Mouse (Mus musculus): ENCODE results near the gene Sppl3. TPM values are rescaled to one million over a fixed set of nuclear protein-coding genes. Genes with fewer than 3 reads are reported as not detected.

Sppl3 gene
- polyA plus RNA-seq, 1 experiment from 2014 or later = 11.5 TPM

- H3K4me1 ChIP-seq = peaks cover 30% of the 10 kb centered on the region
- DNase-seq (ENCODE audit: low spot score) = no peak
- WGBS = 85% methylated on average over 5 of the region's 5 CpGs
- no peaks in the 10 kb centered on the region for H3K9me3 ChIP-seq
- no peak overlapping the region for H3K27ac ChIP-seq
- H3K36me3 ChIP-seq = no peaks in the 10 kb centered on the region
- no peak overlapping the region for H3K4me3 ChIP-seq
- 0 out of 2 replicates have a peak, but pooled peaks cover 4% of the 10 kb centered on the region for H3K27me3 ChIP-seq (ENCODE audit: insufficient read depth, poor library complexity, severe bottlenecking)
Observed at GRCm38 (mm10) chr5:115007768-115008167, 3.2 kb upstream of the Sppl3 start.

- Histone ChIP-seq H3K4me3 (no peak overlapping the region), H3K4me1 (peaks cover 30% of the 10 kb centered on the region), H3K27me3 (ENCODE audit: insufficient read depth, poor library complexity, severe bottlenecking) (0 out of 2 replicates have a peak, but pooled peaks cover 4% of the 10 kb centered on the region), H3K9me3 (no peaks in the 10 kb centered on the region), H3K27ac (no peak overlapping the region), H3K36me3 (no peaks in the 10 kb centered on the region)
- no peak for DNase-seq (ENCODE audit: low spot score)
- 56% methylated on average over 7 of the region's 7 CpGs for WGBS
Observed at GRCm38 (mm10) chr5:115008307-115008706, 2.6 kb upstream of the Sppl3 start.

GRCm38 (mm10) chr5:115009143-115009542 lies 1.8 kb upstream of the Sppl3 start:
- no peak overlapping the region for H3K27ac ChIP-seq
- peaks cover 36% of the 10 kb centered on the region for H3K4me1 ChIP-seq
- WGBS = 81% methylated on average over 6 of the region's 6 CpGs
- H3K27me3 ChIP-seq (ENCODE audit: insufficient read depth, poor library complexity, severe bottlenecking) = 0 out of 2 replicates have a peak, but pooled peaks cover 4% of the 10 kb centered on the region
- DNase-seq (ENCODE audit: low spot score) = no peak
- H3K9me3 ChIP-seq = no peaks in the 10 kb centered on the region
- H3K4me3 ChIP-seq = no peak overlapping the region
- H3K36me3 ChIP-seq = no peaks in the 10 kb centered on the region

GRCm38 (mm10) chr5:115009961-115010360 lies 976 bp upstream of the Sppl3 start:
- Histone ChIP-seq H3K4me1 (peaks cover 44% of the 10 kb centered on the region), H3K27me3 (ENCODE audit: insufficient read depth, poor library complexity, severe bottlenecking) (no peaks in the 10 kb centered on the region), H3K4me3 (peak overlapping the region; percentile 100), H3K9me3 (no peaks in the 10 kb centered on the region), H3K27ac (peak overlapping the region; percentile 98; the same call in 1 of the 2 replicates), H3K36me3 (no peaks in the 10 kb centered on the region)
- 51% methylated on average over 3 of the region's 3 CpGs for WGBS
- DNase-seq (ENCODE audit: low spot score) = no peak

- Histone ChIP-seq H3K4me3 (peak overlapping the region; percentile 100), H3K27ac (peak overlapping the region; percentile 98), H3K4me1 (peaks cover 51% of the 10 kb centered on the region), H3K9me3 (no peaks in the 10 kb centered on the region), H3K36me3 (no peaks in the 10 kb centered on the region), H3K27me3 (ENCODE audit: insufficient read depth, poor library complexity, severe bottlenecking) (no peaks in the 10 kb centered on the region)
- 3% methylated on average over 57 of the region's 57 CpGs for WGBS
- no peak for DNase-seq (ENCODE audit: low spot score)
Observed at GRCm38 (mm10) chr5:115011217-115011518, 231 bp downstream of the Sppl3 start.

GRCm38 (mm10) chr5:115011519-115012261 lies 753 bp downstream of the Sppl3 start:
- H3K36me3 ChIP-seq = 0 out of 2 replicates have a peak, but pooled peaks cover 2% of the 10 kb centered on the region
- no peak for DNase-seq (ENCODE audit: low spot score)
- under 1% methylated on average over 63 of the region's 63 CpGs for WGBS
- peak overlapping the region; percentile 98 for H3K27ac ChIP-seq
- H3K4me3 ChIP-seq = peak overlapping the region; percentile 100
- no peaks in the 10 kb centered on the region for H3K27me3 ChIP-seq (ENCODE audit: insufficient read depth, poor library complexity, severe bottlenecking)
- peaks cover 51% of the 10 kb centered on the region for H3K4me1 ChIP-seq
- no peaks in the 10 kb centered on the region for H3K9me3 ChIP-seq

GRCm38 (mm10) chr5:115013436-115013835 lies 2.5 kb downstream of the Sppl3 start:
- H3K27ac ChIP-seq = no peak overlapping the region
- no peaks in the 10 kb centered on the region for H3K27me3 ChIP-seq (ENCODE audit: insufficient read depth, poor library complexity, severe bottlenecking)
- H3K4me1 ChIP-seq = peaks cover 63% of the 10 kb centered on the region
- 0 out of 2 replicates have a peak overlapping the region, but pooled peaks have one; percentile 100 for H3K4me3 ChIP-seq
- WGBS = 77% methylated on average over 3 of the region's 3 CpGs
- 0 out of 2 replicates have a peak, but pooled peaks cover 2% of the 10 kb centered on the region for H3K36me3 ChIP-seq
- no peak for DNase-seq (ENCODE audit: low spot score)
- H3K9me3 ChIP-seq = no peaks in the 10 kb centered on the region

- peaks cover 69% of the 10 kb centered on the region for H3K4me1 ChIP-seq
- H3K4me3 ChIP-seq = no peak overlapping the region
- H3K27ac ChIP-seq = no peak overlapping the region
- no peak for DNase-seq (ENCODE audit: low spot score)
- no peaks in the 10 kb centered on the region for H3K27me3 ChIP-seq (ENCODE audit: insufficient read depth, poor library complexity, severe bottlenecking)
- no peaks in the 10 kb centered on the region for H3K9me3 ChIP-seq
- 13% methylated on average over 1 of the region's 1 CpGs for WGBS
- 0 out of 2 replicates have a peak, but pooled peaks cover 2% of the 10 kb centered on the region for H3K36me3 ChIP-seq
Observed at GRCm38 (mm10) chr5:115014570-115014969, 3.6 kb downstream of the Sppl3 start.

- no peak for DNase-seq (ENCODE audit: low spot score)
- H3K36me3 ChIP-seq = 0 out of 2 replicates have a peak, but pooled peaks cover 2% of the 10 kb centered on the region
- H3K9me3 ChIP-seq = no peaks in the 10 kb centered on the region
- 53% methylated on average over 4 of the region's 4 CpGs for WGBS
- H3K4me3 ChIP-seq = no peak overlapping the region
- H3K27me3 ChIP-seq (ENCODE audit: insufficient read depth, poor library complexity, severe bottlenecking) = no peaks in the 10 kb centered on the region
- no peak overlapping the region for H3K27ac ChIP-seq
- peaks cover 68% of the 10 kb centered on the region for H3K4me1 ChIP-seq
Observed at GRCm38 (mm10) chr5:115015121-115015520, 4.2 kb downstream of the Sppl3 start.

- WGBS = 7% methylated on average over 2 of the region's 2 CpGs
- Histone ChIP-seq H3K4me1 (peaks cover 46% of the 10 kb centered on the region), H3K4me3 (peak overlapping the region; percentile 35), H3K36me3 (0 out of 2 replicates have a peak, but pooled peaks cover 2% of the 10 kb centered on the region), H3K9me3 (no peaks in the 10 kb centered on the region), H3K27ac (peak overlapping the region; percentile 86), H3K27me3 (ENCODE audit: insufficient read depth, poor library complexity, severe bottlenecking) (no peaks in the 10 kb centered on the region)
- no peak for DNase-seq (ENCODE audit: low spot score)
Observed at GRCm38 (mm10) chr5:115018270-115018669, 7.3 kb downstream of the Sppl3 start.

- H3K27ac ChIP-seq = peak overlapping the region; percentile 86
- peak overlapping the region; percentile 35 for H3K4me3 ChIP-seq
- no peaks in the 10 kb centered on the region for H3K9me3 ChIP-seq
- H3K4me1 ChIP-seq = peaks cover 41% of the 10 kb centered on the region
- no peak for DNase-seq (ENCODE audit: low spot score)
- H3K36me3 ChIP-seq = 0 out of 2 replicates have a peak, but pooled peaks cover 2% of the 10 kb centered on the region
- no peaks in the 10 kb centered on the region for H3K27me3 ChIP-seq (ENCODE audit: insufficient read depth, poor library complexity, severe bottlenecking)
- 26% methylated on average over 4 of the region's 4 CpGs for WGBS
Observed at GRCm38 (mm10) chr5:115018813-115019212, 7.9 kb downstream of the Sppl3 start.

- Histone ChIP-seq H3K27me3 (ENCODE audit: insufficient read depth, poor library complexity, severe bottlenecking) (no peaks in the 10 kb centered on the region), H3K9me3 (no peaks in the 10 kb centered on the region), H3K4me1 (peaks cover 42% of the 10 kb centered on the region), H3K36me3 (no peaks in the 10 kb centered on the region), H3K4me3 (no peak overlapping the region), H3K27ac (no peak overlapping the region; the same call in 1 of the 2 replicates)
- WGBS = 90% methylated on average over 7 of the region's 7 CpGs
- no peak for DNase-seq (ENCODE audit: low spot score)
Observed at GRCm38 (mm10) chr5:115022021-115022420, 11.1 kb downstream of the Sppl3 start.

GRCm38 (mm10) chr5:115026170-115026569 lies 15.2 kb downstream of the Sppl3 start:
- no peak for DNase-seq (ENCODE audit: low spot score)
- Histone ChIP-seq H3K4me1 (peaks cover 47% of the 10 kb centered on the region), H3K36me3 (no peaks in the 10 kb centered on the region), H3K27ac (no peak overlapping the region), H3K9me3 (no peaks in the 10 kb centered on the region), H3K4me3 (no peak overlapping the region), H3K27me3 (ENCODE audit: insufficient read depth, poor library complexity, severe bottlenecking) (no peaks in the 10 kb centered on the region)
- 64% methylated on average over 4 of the region's 4 CpGs for whole genome bisulfite sequencing
